Mouse (Mus musculus): Measurements from ENCODE around the gene Slc25a21. TPM values are rescaled to one million over a fixed set of nuclear protein-coding genes. Genes with fewer than 3 reads are reported as not detected.

Gene Slc25a21
- polyA plus RNA-seq, 1 experiment from 2014 or later: 0.59 TPM

- Histone ChIP-seq H3K27ac (no peak overlapping the region), H3K4me3 (no peak overlapping the region)
These were observed 18.5 kb downstream of the Slc25a21 start for GRCm38 (mm10) chr12:57178818-57179217.

DNA sequence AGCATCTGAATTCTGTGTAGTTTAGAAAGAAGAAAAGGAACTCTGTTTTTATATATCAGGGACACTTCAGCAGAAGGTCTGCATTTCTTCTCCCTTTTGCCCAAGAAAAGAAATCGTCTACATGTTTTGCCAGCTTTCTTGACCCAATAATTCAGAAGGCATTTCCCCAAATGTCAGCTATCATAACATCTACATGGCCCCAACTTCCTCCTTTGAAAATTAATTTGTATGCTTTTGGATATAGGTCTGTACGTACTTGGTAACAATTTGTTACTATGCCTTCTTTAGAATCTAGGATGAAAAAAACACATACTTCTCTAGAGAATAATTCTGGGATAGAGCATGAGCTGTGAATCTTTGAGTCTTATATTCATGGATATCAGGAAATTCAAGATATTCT is 34.0 kb downstream of the Slc25a21 start:
- WGBS: 84% methylated on average over 2 of the region's 2 CpGs
- no peak for ATAC-seq (ENCODE audit: low FRiP score, low read depth)
- no peaks in the 10 kb centered on the region for H3K36me3 ChIP-seq
- H3K4me1 ChIP-seq: no peaks in the 10 kb centered on the region
- no peaks in the 10 kb centered on the region for H3K9me3 ChIP-seq
- no peak overlapping the region for H3K4me2 ChIP-seq (replicated peaks)
- H3K9ac ChIP-seq: no peak overlapping the region
- peaks cover 6% of the 10 kb centered on the region; the same call in 1 of the 2 replicates for H3K27me3 ChIP-seq
- no peak overlapping the region for H3K4me3 ChIP-seq
- no peak overlapping the region for H3K27ac ChIP-seq

More at GRCm38 (mm10) chr12:57178818-57179217, 18.5 kb downstream of the Slc25a21 start:
- Histone ChIP-seq H3K9ac (no peak overlapping the region), H3K9me3 (no peaks in the 10 kb centered on the region), H3K4me2 (replicated peaks) (no peak overlapping the region), H3K36me3 (no peaks in the 10 kb centered on the region), H3K27me3 (0 out of 2 replicates have a peak, but pooled peaks cover under 1% of the 10 kb centered on the region), H3K4me1 (peaks cover 12% of the 10 kb centered on the region)
- ATAC-seq (ENCODE audit: low FRiP score, low read depth): no peak

DNA sequence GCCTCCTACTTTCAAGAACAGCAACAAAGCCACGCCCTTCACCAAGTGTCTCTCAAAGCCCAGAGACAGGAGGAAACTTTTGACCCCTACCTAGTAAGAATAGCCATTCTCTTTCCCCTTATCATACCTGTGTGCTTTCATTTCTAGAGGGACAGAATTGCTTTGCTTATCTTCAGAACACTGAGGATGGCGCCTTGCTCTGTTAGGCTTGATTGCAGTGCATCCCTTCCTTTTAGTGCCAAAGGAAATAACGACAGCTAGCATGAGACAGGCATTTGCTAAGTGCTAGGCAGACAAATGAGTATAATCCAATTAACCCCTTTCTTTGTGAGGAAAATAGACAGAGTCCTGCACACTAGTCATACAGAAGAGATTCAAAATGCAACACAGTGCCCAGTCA is 34.4 kb downstream of the Slc25a21 start:
- WGBS: 62% methylated on average over 3 of the region's 3 CpGs
- no peaks in the 10 kb centered on the region for H3K9me3 ChIP-seq
- no peak overlapping the region for H3K9ac ChIP-seq
- ATAC-seq (ENCODE audit: low FRiP score, low read depth): no peak
- H3K4me3 ChIP-seq: no peak overlapping the region
- peaks cover 6% of the 10 kb centered on the region; the same call in 1 of the 2 replicates for H3K27me3 ChIP-seq
- H3K4me2 ChIP-seq (replicated peaks): no peak overlapping the region
- no peaks in the 10 kb centered on the region for H3K4me1 ChIP-seq
- H3K27ac ChIP-seq: no peak overlapping the region
- no peaks in the 10 kb centered on the region for H3K36me3 ChIP-seq

DNA sequence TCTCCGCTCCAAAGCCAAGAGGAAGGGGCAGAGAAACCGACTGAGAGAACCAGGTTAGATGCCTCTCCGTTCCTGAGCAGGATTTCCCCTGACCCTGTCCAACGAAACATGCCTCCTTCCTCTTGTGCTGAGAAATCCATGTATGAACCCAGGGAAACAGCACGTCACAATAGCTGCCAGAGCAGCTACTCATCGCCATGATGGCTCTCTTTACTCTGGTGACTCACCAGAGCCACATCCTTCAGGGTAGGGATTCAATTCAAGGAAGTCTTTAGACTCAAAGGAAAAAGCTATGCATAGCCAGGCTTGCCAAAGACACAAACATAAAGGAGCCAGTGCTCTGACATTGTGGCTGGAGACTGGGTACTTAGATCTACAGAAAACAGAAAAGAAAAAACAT is 37.4 kb downstream of the Slc25a21 start:
- Histone ChIP-seq H3K4me2 (replicated peaks) (no peak overlapping the region), H3K9ac (no peak overlapping the region), H3K4me1 (no peaks in the 10 kb centered on the region), H3K4me3 (no peak overlapping the region), H3K36me3 (no peaks in the 10 kb centered on the region), H3K27ac (no peak overlapping the region), H3K27me3 (peaks cover 11% of the 10 kb centered on the region; the same call in 1 of the 2 replicates), H3K9me3 (no peaks in the 10 kb centered on the region)
- ATAC-seq (ENCODE audit: low FRiP score, low read depth): no peak
- WGBS: 84% methylated on average over 6 of the region's 6 CpGs

DNA sequence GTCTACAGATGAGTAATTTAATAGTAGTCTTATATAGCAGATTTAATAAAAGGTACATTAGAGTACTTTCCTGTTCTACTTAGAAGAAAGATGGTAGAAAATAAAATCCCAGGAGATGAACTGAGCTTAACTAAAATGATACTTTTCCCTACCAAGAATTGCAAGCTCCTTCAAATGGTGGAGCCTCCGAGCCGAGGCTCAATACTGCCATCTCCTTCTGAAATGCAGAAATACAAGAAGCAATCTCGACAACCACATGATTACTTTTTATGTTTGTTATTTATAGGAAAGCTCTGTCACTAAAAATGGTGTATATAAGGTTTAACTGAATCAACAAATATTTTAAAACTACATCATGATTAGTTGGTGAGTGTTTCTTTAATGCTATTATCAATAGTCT is 39.0 kb downstream of the Slc25a21 start:
- H3K4me1 ChIP-seq: no peaks in the 10 kb centered on the region
- peaks cover 11% of the 10 kb centered on the region; the same call in 1 of the 2 replicates for H3K27me3 ChIP-seq
- no peak for ATAC-seq (ENCODE audit: low FRiP score, low read depth)
- H3K4me3 ChIP-seq: no peak overlapping the region
- H3K9ac ChIP-seq: no peak overlapping the region
- no peak overlapping the region for H3K27ac ChIP-seq
- no peak overlapping the region for H3K4me2 ChIP-seq (replicated peaks)
- H3K9me3 ChIP-seq: no peaks in the 10 kb centered on the region
- no peaks in the 10 kb centered on the region for H3K36me3 ChIP-seq
- 50% methylated on average over 3 of the region's 3 CpGs for WGBS

DNA sequence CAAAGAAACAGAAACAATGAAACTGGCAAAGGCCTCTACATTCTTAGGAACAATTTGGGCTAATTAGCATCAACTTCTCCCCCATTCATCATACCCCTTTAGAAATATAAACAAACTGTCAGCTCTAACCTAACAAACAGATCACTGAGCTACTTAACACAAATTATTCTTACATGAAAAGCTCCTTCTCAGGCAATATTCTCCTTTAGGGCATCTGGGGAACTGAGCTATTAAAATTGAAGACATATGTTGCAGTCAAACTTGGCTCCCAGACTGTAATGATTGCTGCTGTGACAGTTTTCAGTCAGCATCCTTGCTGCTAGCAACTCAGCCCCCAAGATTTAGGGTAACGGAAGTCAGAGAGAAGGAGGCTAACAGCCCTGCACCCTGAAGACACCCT is 58.3 kb downstream of the Slc25a21 start:
- Histone ChIP-seq H3K4me3 (no peak overlapping the region), H3K36me3 (no peaks in the 10 kb centered on the region), H3K9ac (no peak overlapping the region), H3K27ac (no peak overlapping the region), H3K9me3 (no peaks in the 10 kb centered on the region), H3K4me2 (replicated peaks) (no peak overlapping the region), H3K4me1 (peaks cover 20% of the 10 kb centered on the region), H3K27me3 (no peaks in the 10 kb centered on the region)
- 30% methylated on average over 1 of the region's 1 CpGs for WGBS
- no peak for ATAC-seq (ENCODE audit: low FRiP score, low read depth)

DNA sequence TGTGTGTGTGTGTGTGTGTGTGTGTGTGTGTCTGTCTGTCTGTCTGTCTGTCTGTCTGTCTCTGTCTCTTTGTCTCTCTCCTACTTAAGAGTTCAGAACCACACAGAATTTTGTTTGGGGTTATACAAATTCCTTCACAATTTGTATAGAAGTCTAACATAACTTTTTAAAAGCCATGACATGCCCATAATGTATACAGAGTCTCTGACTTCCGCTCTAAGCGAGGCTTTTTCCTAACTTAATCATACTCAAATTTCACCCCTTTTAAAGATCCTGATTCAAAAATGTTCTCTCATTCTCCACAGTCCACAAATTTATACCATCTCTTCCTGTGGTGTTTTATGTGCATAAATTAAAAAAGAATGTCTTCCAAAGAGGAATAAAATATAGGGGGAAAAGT is 59.5 kb downstream of the Slc25a21 start:
- no peak overlapping the region for H3K4me2 ChIP-seq (replicated peaks)
- ATAC-seq (ENCODE audit: low FRiP score, low read depth): no peak
- H3K27ac ChIP-seq: no peak overlapping the region
- 43% methylated on average over 2 of the region's 2 CpGs for WGBS
- H3K4me1 ChIP-seq: peaks cover 14% of the 10 kb centered on the region
- H3K9ac ChIP-seq: no peak overlapping the region
- no peaks in the 10 kb centered on the region for H3K27me3 ChIP-seq
- H3K36me3 ChIP-seq: no peaks in the 10 kb centered on the region
- no peak overlapping the region for H3K4me3 ChIP-seq
- H3K9me3 ChIP-seq: no peaks in the 10 kb centered on the region

GRCm38 (mm10) chr12:57118602-57119001 is 78.7 kb downstream of the Slc25a21 start:
- ATAC-seq (ENCODE audit: low FRiP score, low read depth): no peak
- H3K4me2 ChIP-seq (replicated peaks): no peak overlapping the region
- 38% methylated on average over 8 of the region's 8 CpGs for WGBS
- H3K4me3 ChIP-seq: no peak overlapping the region
- H3K27me3 ChIP-seq: no peaks in the 10 kb centered on the region
- no peak overlapping the region for H3K9ac ChIP-seq
- H3K27ac ChIP-seq: no peak overlapping the region
- H3K4me1 ChIP-seq: peaks cover 4% of the 10 kb centered on the region; the same call in 1 of the 2 replicates
- no peaks in the 10 kb centered on the region for H3K9me3 ChIP-seq
- H3K36me3 ChIP-seq: no peaks in the 10 kb centered on the region

- H3K9me3 ChIP-seq: no peaks in the 10 kb centered on the region
- no peak for ATAC-seq (ENCODE audit: low FRiP score, low read depth)
- no peak overlapping the region for H3K4me3 ChIP-seq
- no peak overlapping the region for H3K27ac ChIP-seq
- H3K27me3 ChIP-seq: no peaks in the 10 kb centered on the region
- H3K4me2 ChIP-seq (replicated peaks): no peak overlapping the region
- H3K36me3 ChIP-seq: no peaks in the 10 kb centered on the region
- no peak overlapping the region for H3K9ac ChIP-seq
- WGBS: 44% methylated on average over 10 of the region's 10 CpGs
- peaks cover 4% of the 10 kb centered on the region; the same call in 1 of the 2 replicates for H3K4me1 ChIP-seq
These were observed 81.8 kb downstream of the Slc25a21 start for GRCm38 (mm10) chr12:57115516-57115915.

- H3K9ac ChIP-seq: no peak overlapping the region
- H3K36me3 ChIP-seq: no peaks in the 10 kb centered on the region
- no peaks in the 10 kb centered on the region for H3K27me3 ChIP-seq
- H3K4me1 ChIP-seq: peaks cover 4% of the 10 kb centered on the region; the same call in 1 of the 2 replicates
- no peaks in the 10 kb centered on the region for H3K9me3 ChIP-seq
- no peak overlapping the region for H3K27ac ChIP-seq
- no peak overlapping the region for H3K4me3 ChIP-seq
- no peak overlapping the region for H3K4me2 ChIP-seq (replicated peaks)
- ATAC-seq (ENCODE audit: low FRiP score, low read depth): no peak
- WGBS: 76% methylated on average over 4 of the region's 4 CpGs
These were observed 87.9 kb downstream of the Slc25a21 start for GRCm38 (mm10) chr12:57109363-57109762.

DNA sequence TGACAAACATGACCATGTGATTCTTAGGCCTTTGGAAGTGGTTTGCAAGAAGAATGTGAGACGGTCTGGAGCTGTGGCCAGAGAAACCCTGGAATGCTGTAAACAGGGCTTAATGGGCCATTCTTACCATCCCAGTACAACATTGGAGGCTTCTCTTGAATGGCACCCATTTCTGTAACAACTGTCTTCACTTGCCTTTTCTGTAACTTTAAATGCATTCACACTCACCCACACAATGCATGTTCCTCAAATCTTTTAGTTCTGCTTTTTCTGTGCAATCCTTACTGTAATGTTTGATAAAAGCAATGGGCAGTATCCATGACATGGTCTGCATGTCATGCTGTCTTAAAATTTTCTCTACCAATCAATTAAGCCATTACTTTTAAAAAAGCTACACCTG is 95.0 kb downstream of the Slc25a21 start:
- H3K36me3 ChIP-seq: no peaks in the 10 kb centered on the region
- no peaks in the 10 kb centered on the region for H3K9me3 ChIP-seq
- no peak for ATAC-seq (ENCODE audit: low FRiP score, low read depth)
- no peak overlapping the region for H3K4me3 ChIP-seq
- no peak overlapping the region for H3K27ac ChIP-seq
- H3K27me3 ChIP-seq: no peaks in the 10 kb centered on the region
- H3K4me2 ChIP-seq (replicated peaks): no peak overlapping the region
- H3K4me1 ChIP-seq: no peaks in the 10 kb centered on the region
- H3K9ac ChIP-seq: no peak overlapping the region
- 77% methylated on average over 1 of the region's 1 CpGs for WGBS

GRCm38 (mm10) chr12:57100549-57100948 is 96.7 kb downstream of the Slc25a21 start:
- WGBS: 68% methylated on average over 4 of the region's 4 CpGs
- Histone ChIP-seq H3K9me3 (no peaks in the 10 kb centered on the region), H3K27ac (no peak overlapping the region)

GRCm38 (mm10) chr12:57099066-57099465 is 98.2 kb downstream of the Slc25a21 start:
- no peak overlapping the region for H3K4me3 ChIP-seq
- H3K36me3 ChIP-seq: no peaks in the 10 kb centered on the region
- H3K4me1 ChIP-seq: peaks cover 3% of the 10 kb centered on the region; the same call in 1 of the 2 replicates
- H3K4me2 ChIP-seq (replicated peaks): no peak overlapping the region
- WGBS: 71% methylated on average over 3 of the region's 3 CpGs
- no peak overlapping the region for H3K9ac ChIP-seq
- H3K9me3 ChIP-seq: no peaks in the 10 kb centered on the region
- no peak for ATAC-seq (ENCODE audit: low FRiP score, low read depth)
- H3K27me3 ChIP-seq: no peaks in the 10 kb centered on the region
- H3K27ac ChIP-seq: no peak overlapping the region

More at GRCm38 (mm10) chr12:57100549-57100948, 96.7 kb downstream of the Slc25a21 start:
- Histone ChIP-seq H3K36me3 (no peaks in the 10 kb centered on the region), H3K4me1 (no peaks in the 10 kb centered on the region), H3K27me3 (no peaks in the 10 kb centered on the region), H3K4me2 (replicated peaks) (no peak overlapping the region), H3K4me3 (no peak overlapping the region), H3K9ac (no peak overlapping the region)
- no peak for ATAC-seq (ENCODE audit: low FRiP score, low read depth)
